Mouse (Mus musculus) hindbrain, postnatal 0 days (tissue): Measurements from ENCODE around the gene Lnx2. TPM values are rescaled to one million over a fixed set of nuclear protein-coding genes. Genes with fewer than 3 reads are reported as not detected.

Source experiments
- ATAC-seq: fragments of 200-750 bp; cut with Nextera tagmentation; 2 replicates; pipeline ENCODE4 v1.8.0; 2017; ENCODE audit warnings: mild to moderate bottlenecking, moderate TSS enrichment, moderate library complexity
- DNase-seq: peaks from one replicate; pipeline ENCODE4 v3.0.0-alpha.2; 2015; ENCODE audit warnings: low spot score
- H3K27ac ChIP-seq: fragments of 300-500 bp; sonication (generic); 2 replicates; pipeline ENCODE4 v1.5.1; 2014; ENCODE audit warnings: mild to moderate bottlenecking
- H3K27me3 ChIP-seq: fragments of 300-500 bp; sonication (generic); 2 replicates; pipeline ENCODE4 v1.6.1; 2014; ENCODE audit warnings: low read length, mixed read lengths; ENCODE audit not compliant: insufficient read depth
- H3K36me3 ChIP-seq: fragments of 300-500 bp; sonication (generic); 2 replicates; pipeline ENCODE4 v1.6.1; 2014; ENCODE audit warnings: low read length, mixed read lengths; ENCODE audit not compliant: insufficient read depth
- H3K4me1 ChIP-seq: fragments of 300-500 bp; sonication (generic); 2 replicates; pipeline ENCODE4 v1.6.1; 2014; ENCODE audit warnings: antibody characterized with exemption, low read length, mixed read lengths; ENCODE audit not compliant: insufficient read depth
- H3K4me2 ChIP-seq: fragments of 300-500 bp; sonication (generic); 2 replicates; pipeline ENCODE4 v1.6.1; 2014; ENCODE audit warnings: low read depth, mild to moderate bottlenecking, low read length, moderate library complexity, mixed read lengths
- H3K4me3 ChIP-seq: fragments of 300-500 bp; sonication (generic); 2 replicates; pipeline ENCODE4 v1.5.1; 2014; ENCODE audit warnings: low read length
- H3K9ac ChIP-seq: fragments of 300-500 bp; sonication (generic); replicated peaks from 2 replicates; pipeline ENCODE4 v1.6.1; 2014; ENCODE audit warnings: mild to moderate bottlenecking, low read length, moderate library complexity, mixed read lengths
- H3K9me3 ChIP-seq: fragments of 300-500 bp; sonication (generic); 2 replicates; pipeline ENCODE4 v1.6.1; 2016; ENCODE audit warnings: low read length, mixed read lengths
- CTCF ChIP-seq: IDR thresholded peaks from 2 replicates; pipeline ENCODE4 v1.5.1; 2016; ENCODE audit warnings: antibody characterized with exemption, control low read depth, low read depth
- WGBS: fragments of 180-500 bp; shearing (Covaris S2); extraction: QIAGEN DNeasy Blood & Tissue Kit; methylation state at CpG from one replicate; pipeline ENCODE4 v1.1.7; 2014; 5-methylcytosine and 5-hydroxymethylcytosine counted together
- polyA plus RNA-seq: library from polyadenylated mRNA; unstranded; fragments of >200 nt; fragmentation: Nextera tagmentation; extraction: Ambion mirVana; gene quantifications from 2 replicates; pipeline ENCODE4 v1.2.1, GENCODE M21; 2015
- total RNA-seq: library from RNA; depleted of rRNA; stranded (reverse); fragments of >200 nt; gene quantifications from 2 replicates; pipeline ENCODE4 v1.2.3, GENCODE M21; 2014

Gene Lnx2
- total and polyA plus RNA-seq, 2 experiments from 2014 or later = 3.0 to 9.7 TPM

DNA sequence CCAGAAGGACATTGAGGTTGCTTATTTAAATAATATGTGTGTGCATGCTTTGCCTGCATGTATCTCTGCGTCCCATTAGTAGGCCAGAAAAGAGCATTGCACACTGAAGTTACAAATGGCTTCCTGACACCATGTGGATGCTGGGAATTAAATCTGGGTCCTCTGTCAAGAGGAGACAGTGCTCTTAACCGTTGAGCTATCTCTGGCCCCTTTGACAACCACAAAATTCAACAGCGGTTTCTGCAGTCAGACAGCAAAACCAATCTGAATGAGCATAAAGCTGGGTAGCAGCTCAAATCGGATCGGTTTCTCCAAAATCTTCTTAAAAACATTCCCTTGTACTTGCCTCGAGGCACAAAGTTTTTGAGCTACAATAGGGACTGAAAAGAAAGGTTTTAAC, 23.3 kb downstream of the Lnx2 start:
- peaks cover 5% of the 10 kb centered on the region; the same call in 1 of the 2 replicates for H3K4me1 ChIP-seq
- no peak overlapping the region for H3K4me2 ChIP-seq
- ATAC-seq (no peak), DNase-seq (no peak)
- H3K27me3 ChIP-seq = no peaks in the 10 kb centered on the region
- H3K4me3 ChIP-seq = no peak overlapping the region
- no peak overlapping the region for H3K9ac ChIP-seq
- H3K27ac ChIP-seq = no peak overlapping the region
- no peaks in the 10 kb centered on the region for H3K9me3 ChIP-seq
- H3K36me3 ChIP-seq = no peaks in the 10 kb centered on the region
- WGBS = 85% methylated on average over 6 of the region's 6 CpGs
- TF ChIP-seq CTCF = no peak

DNA sequence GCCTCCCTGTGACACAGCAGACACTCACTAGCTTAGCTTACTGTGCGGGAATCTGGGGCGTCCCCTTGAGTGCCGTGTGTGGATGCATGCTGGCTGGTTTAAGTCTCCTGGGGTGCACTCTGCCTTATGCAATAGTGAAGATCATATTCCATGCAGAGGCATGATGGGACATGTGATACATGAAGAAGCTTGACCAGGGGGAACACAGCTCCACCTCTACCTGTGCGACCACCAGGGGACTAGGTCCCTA, 24.2 kb downstream of the Lnx2 start:
- H3K9ac ChIP-seq = no peak overlapping the region
- H3K4me1 ChIP-seq = peaks cover 5% of the 10 kb centered on the region; the same call in 1 of the 2 replicates
- no peaks in the 10 kb centered on the region for H3K27me3 ChIP-seq
- ATAC-seq = no peak
- H3K36me3 ChIP-seq = no peaks in the 10 kb centered on the region
- H3K27ac ChIP-seq = no peak overlapping the region
- no peak overlapping the region for H3K4me2 ChIP-seq
- TF ChIP-seq CTCF = no peak
- no peaks in the 10 kb centered on the region for H3K9me3 ChIP-seq
- no peak for DNase-seq
- H3K4me3 ChIP-seq = no peak overlapping the region
- WGBS = 65% methylated on average over 4 of the region's 4 CpGs

DNA sequence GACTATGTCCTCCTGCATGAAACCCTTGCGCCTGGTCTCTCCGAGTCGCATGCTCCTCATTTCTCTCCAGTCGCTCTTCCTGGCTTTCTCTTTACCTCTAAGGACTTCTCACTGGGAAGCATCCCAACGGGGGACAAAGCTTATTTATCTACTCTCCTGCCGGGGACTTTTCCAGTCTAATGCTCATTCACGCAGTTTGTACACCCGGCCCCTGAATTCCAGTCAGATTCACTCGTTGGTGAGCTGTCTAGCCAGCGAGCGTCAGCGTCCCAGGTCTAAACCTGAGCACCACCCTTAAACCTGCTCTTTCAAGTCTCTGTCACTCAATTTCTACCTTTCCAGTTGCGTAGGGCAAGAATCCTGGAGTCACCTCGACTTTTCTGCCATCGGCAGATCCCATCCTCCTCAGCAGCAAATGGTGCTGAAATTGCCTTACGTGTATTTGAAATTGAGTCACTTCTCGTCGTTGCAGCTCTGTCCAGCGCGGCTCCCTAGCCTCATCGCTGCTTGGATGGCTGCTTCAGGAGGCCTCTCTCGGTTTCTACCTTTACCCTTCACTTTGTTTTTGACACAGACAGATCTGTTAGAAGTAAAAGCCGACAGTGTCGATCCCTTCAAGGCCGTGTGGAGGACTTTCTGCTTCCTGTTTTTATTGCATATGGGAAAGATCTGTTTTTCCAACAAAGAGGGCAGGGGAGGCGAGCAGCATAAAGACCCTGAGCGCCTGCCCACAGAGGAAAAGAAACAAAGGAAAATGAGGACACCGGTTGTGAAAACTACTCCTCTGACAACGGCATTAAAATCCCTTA, 24.7 kb downstream of the Lnx2 start:
- no peak overlapping the region for H3K4me3 ChIP-seq
- H3K27me3 ChIP-seq = no peaks in the 10 kb centered on the region
- peak overlapping the region; percentile 3; the same call in 1 of the 2 replicates for H3K4me2 ChIP-seq
- ATAC-seq (no peak), DNase-seq (no peak)
- H3K36me3 ChIP-seq = no peaks in the 10 kb centered on the region
- no peak overlapping the region for H3K27ac ChIP-seq
- H3K4me1 ChIP-seq = peaks cover 5% of the 10 kb centered on the region; the same call in 1 of the 2 replicates
- TF ChIP-seq CTCF = no peak
- 47% methylated on average over 29 of the region's 29 CpGs for WGBS
- no peaks in the 10 kb centered on the region for H3K9me3 ChIP-seq
- 0 out of 2 replicates have a peak overlapping the region, but pooled peaks have one; percentile 10 for H3K9ac ChIP-seq

DNA sequence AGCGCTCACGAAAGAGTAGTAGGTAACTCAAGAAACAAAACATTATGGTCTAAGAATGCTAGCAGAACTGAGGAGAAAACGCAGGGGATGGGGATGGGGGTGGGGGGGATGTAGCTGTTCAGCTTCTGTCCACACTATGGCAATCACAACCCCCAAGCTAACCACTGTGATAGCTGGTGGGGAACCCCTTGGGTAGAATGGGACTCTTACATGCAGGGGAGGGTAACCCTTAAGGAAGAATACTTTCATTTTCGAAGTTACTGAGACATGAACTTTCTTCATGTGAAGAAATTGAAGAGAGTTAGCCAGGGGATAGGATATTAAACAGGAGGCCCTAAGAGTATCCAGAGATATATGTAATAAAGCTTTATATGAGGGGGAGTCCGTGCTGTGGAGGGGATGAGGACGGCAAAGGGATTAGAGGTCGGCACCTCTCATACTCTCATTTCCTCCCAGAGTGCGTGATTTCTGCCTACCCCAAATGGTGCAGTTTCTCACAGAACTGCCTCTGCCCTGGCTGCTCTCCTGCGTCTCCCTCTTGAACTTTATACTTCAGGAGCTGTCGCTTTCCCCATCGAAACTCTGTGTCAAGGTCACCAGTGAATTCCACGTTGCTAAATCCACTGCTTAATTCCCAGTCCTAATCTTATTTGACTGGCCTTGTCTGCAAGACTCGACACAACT, 25.4 kb downstream of the Lnx2 start:
- Histone ChIP-seq H3K9ac (no peak overlapping the region), H3K36me3 (no peaks in the 10 kb centered on the region), H3K9me3 (no peaks in the 10 kb centered on the region), H3K27ac (no peak overlapping the region), H3K4me2 (no peak overlapping the region), H3K27me3 (no peaks in the 10 kb centered on the region), H3K4me3 (no peak overlapping the region), H3K4me1 (peaks cover 7% of the 10 kb centered on the region; the same call in 1 of the 2 replicates)
- no peak for TF ChIP-seq CTCF
- WGBS = 77% methylated on average over 13 of the region's 13 CpGs
- DNase-seq (no peak), ATAC-seq (no peak)

DNA sequence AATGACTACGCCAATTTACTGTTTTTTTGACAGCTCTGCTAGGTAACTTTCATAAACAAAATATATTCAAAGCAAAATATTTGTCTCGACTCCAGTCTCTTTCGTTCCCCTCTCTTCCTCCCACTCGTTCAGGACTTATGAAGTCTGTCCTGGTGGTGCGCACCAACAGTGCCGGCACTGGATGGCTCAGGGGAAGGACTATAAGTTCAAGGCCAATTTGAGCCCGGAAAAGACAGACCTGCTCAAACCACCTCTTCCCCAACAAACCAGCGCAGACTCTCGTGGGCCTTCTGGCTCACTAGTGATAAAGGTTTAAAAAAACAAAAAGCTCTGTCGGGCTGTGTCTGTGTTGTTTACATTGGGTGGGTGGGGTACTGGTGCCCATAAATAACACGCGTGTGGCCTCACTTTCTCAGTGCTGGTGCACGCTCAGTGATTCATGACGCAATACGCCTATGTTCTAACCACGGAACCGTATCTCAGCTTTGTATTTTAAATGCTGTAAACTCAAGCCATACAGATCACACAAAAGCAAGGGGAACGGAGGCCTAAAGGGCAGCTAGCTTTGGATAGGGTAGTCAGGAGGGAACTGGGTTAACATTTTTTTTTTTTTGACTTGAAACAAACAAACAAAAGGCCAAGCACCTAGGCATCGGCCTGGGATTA, 26.7 kb downstream of the Lnx2 start:
- no peaks in the 10 kb centered on the region for H3K36me3 ChIP-seq
- no peak overlapping the region for H3K9ac ChIP-seq
- no peak overlapping the region for H3K4me2 ChIP-seq
- no peaks in the 10 kb centered on the region for H3K27me3 ChIP-seq
- no peaks in the 10 kb centered on the region for H3K9me3 ChIP-seq
- 85% methylated on average over 19 of the region's 19 CpGs for WGBS
- peaks cover 10% of the 10 kb centered on the region; the same call in 1 of the 2 replicates for H3K4me1 ChIP-seq
- H3K4me3 ChIP-seq = no peak overlapping the region
- DNase-seq = no peak
- no peak for TF ChIP-seq CTCF
- H3K27ac ChIP-seq = no peak overlapping the region
- ATAC-seq = no peak

DNA sequence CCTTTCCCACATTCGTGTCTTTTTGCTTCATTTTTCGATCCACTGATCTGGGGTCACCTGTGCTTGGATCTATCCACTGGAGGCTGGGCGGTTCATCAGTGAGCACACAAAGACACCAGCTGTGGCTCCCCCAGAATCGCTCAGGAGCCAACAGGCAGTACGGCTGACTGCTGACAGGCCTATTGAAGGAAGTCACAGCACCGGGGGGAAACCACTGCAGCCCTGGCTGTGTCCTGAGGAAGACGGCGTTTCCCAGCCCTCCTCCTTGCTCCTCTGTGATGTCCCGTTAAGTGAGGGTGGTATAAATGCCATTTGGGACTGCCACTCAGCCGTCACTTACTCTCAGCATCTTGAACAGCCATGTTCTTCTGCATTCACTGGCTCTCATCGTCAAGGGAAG, 30.5 kb downstream of the Lnx2 start:
- 53% methylated on average over 11 of the region's 11 CpGs for WGBS
- H3K9ac ChIP-seq = no peak overlapping the region
- no peaks in the 10 kb centered on the region for H3K36me3 ChIP-seq
- no peak overlapping the region for H3K4me3 ChIP-seq
- H3K4me1 ChIP-seq = peaks cover 10% of the 10 kb centered on the region; the same call in 1 of the 2 replicates
- no peak overlapping the region for H3K27ac ChIP-seq
- no peaks in the 10 kb centered on the region for H3K9me3 ChIP-seq
- no peak overlapping the region for H3K4me2 ChIP-seq
- H3K27me3 ChIP-seq = no peaks in the 10 kb centered on the region
- DNase-seq = no peak
- ATAC-seq = no peak
- TF ChIP-seq CTCF = no peak
